Mouse (Mus musculus) midbrain, embryonic 11.5 days (tissue): ENCODE measurements at regions not wholly inside any gene's neighbourhood (a gene's known extent, or its start where the extent isn't known, plus 50 kb on each side); places are given as distances from the start of the nearest gene placed in this dataset.
"Not testable (repeated sequence)": the region's sequence is repeated elsewhere in the genome, so short reads cannot be mapped to it uniquely, and the experiment has no call there.

Experiments used
- ATAC-seq: fragments of 200-750 bp; cut with Nextera tagmentation; 2 replicates; pipeline ENCODE4 v1.8.0; 2017; ENCODE audit warnings: moderate TSS enrichment, moderate library complexity; ENCODE audit not compliant: low FRiP score
- DNase-seq: peaks from one replicate; pipeline ENCODE4 v3.0.0; 2015; ENCODE audit warnings: low spot score; ENCODE audit errors: missing footprints
- H3K27ac ChIP-seq: fragments of 300-500 bp; sonication (generic); 2 replicates; pipeline ENCODE4 v1.5.1; 2014; ENCODE audit warnings: low read depth, low read length
- H3K27me3 ChIP-seq: fragments of 300-500 bp; sonication (generic); 2 replicates; pipeline ENCODE4 v1.6.1; 2014; ENCODE audit warnings: mild to moderate bottlenecking, low read length, moderate library complexity, mixed read lengths; ENCODE audit not compliant: control insufficient read depth, insufficient read depth
- H3K36me3 ChIP-seq: fragments of 300-500 bp; sonication (generic); 2 replicates; pipeline ENCODE4 v1.6.1; 2014; ENCODE audit warnings: mild to moderate bottlenecking, low read length, moderate library complexity, mixed read lengths; ENCODE audit not compliant: control insufficient read depth, insufficient read depth
- H3K4me1 ChIP-seq: fragments of 300-500 bp; sonication (generic); 2 replicates; pipeline ENCODE4 v1.6.1; 2014; ENCODE audit warnings: low read length; ENCODE audit not compliant: control insufficient read depth, insufficient read depth
- H3K4me2 ChIP-seq: fragments of 300-500 bp; sonication (generic); 2 replicates; pipeline ENCODE4 v1.6.1; 2014; ENCODE audit warnings: mild to moderate bottlenecking, moderate library complexity
- H3K4me3 ChIP-seq: fragments of 300-500 bp; sonication (generic); 2 replicates; pipeline ENCODE4 v1.5.1; 2014; ENCODE audit warnings: low read depth, low read length
- H3K9ac ChIP-seq: fragments of 300-500 bp; sonication (generic); 2 replicates; pipeline ENCODE4 v1.6.1; 2014; ENCODE audit warnings: low read length
- H3K9me3 ChIP-seq: fragments of 300-500 bp; sonication (generic); 2 replicates; pipeline ENCODE4 v1.6.1; 2016; ENCODE audit warnings: low read length; ENCODE audit not compliant: control insufficient read depth
- WGBS: fragments of 180-500 bp; shearing (Covaris S2); extraction: QIAGEN DNeasy Blood & Tissue Kit; methylation state at CpG from one replicate; pipeline ENCODE4 v1.1.7; 2014; 5-methylcytosine and 5-hydroxymethylcytosine counted together

DNA sequence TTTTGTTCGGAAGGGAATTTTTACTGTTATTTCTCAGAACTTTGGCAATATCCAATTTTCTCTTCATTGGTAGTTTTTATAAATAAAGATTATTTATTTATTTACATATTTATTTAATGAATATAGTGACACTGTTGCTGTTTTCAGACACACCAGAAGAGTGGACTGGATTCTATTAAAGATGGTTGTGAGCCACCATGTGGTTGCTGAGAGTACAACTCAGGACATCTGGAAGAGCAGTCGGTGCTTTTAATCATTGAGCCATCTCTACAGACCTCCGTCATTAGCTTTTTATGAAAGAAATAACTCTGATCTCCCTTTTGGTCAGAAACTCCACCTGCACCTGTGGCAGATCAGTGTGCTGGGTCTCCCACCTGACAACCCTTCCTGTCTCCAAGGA is 59.4 kb upstream of the Scaf8 start:
- H3K4me3 ChIP-seq, H3K27ac ChIP-seq, H3K36me3 ChIP-seq, ATAC-seq, H3K9ac ChIP-seq, H3K4me2 ChIP-seq, H3K27me3 ChIP-seq, H3K9me3 ChIP-seq, DNase-seq, H3K4me1 ChIP-seq: not testable (repeated sequence)
- WGBS: 84% methylated on average over 3 of the region's 3 CpGs

GRCm38 (mm10) chr17:3063401-3063800 is 51.4 kb upstream of the Scaf8 start:
- H3K27ac ChIP-seq, H3K4me1 ChIP-seq, H3K4me2 ChIP-seq, DNase-seq, ATAC-seq, H3K4me3 ChIP-seq, H3K9ac ChIP-seq, H3K36me3 ChIP-seq, H3K27me3 ChIP-seq: not testable (repeated sequence)
- H3K9me3 ChIP-seq: peaks cover 13% of the 10 kb centered on the region; the same call in 1 of the 2 replicates
- 89% methylated on average over 1 of the region's 1 CpGs for WGBS
